Mouse (Mus musculus) C2C12 (cell line): ENCODE results near the gene Ccz1.

Experiments used
- CTCF ChIP-seq: IDR thresholded peaks from one replicate; pipeline ENCODE4 v1.5.1; 2011; ENCODE audit not compliant: control insufficient read depth, insufficient read depth, insufficient read length
- USF1 ChIP-seq: IDR thresholded peaks from one replicate; pipeline ENCODE4 v1.6.1; 2011; ENCODE audit warnings: low read depth, mild to moderate bottlenecking, control low read depth, moderate library complexity

GRCm38 (mm10) chr5:143961176-143961575 lies 53.5 kb downstream of the Ccz1 start:
- TF ChIP-seq USF1 (no peak), CTCF (no peak)
